Mouse (Mus musculus): ENCODE results near the gene Polr3b.

The Polr3b gene

GRCm38 (mm10) chr10:84760118-84761111 is 138.3 kb downstream of the Polr3b start:
- no peak for DNase-seq (ENCODE audit: low spot score in 2 of 2)

- no peak for DNase-seq (ENCODE audit: low spot score in 2 of 2)
Observed at GRCm38 (mm10) chr10:84768766-84769165, 146.7 kb downstream of the Polr3b start.

- no peak for DNase-seq (ENCODE audit: low spot score in 2 of 2)
Observed at GRCm38 (mm10) chr10:84772380-84773130, 150.5 kb downstream of the Polr3b start.

- DNase-seq (ENCODE audit: low spot score in 2 of 2) = no peak
Observed at GRCm38 (mm10) chr10:84773889-84774288, 151.8 kb downstream of the Polr3b start.

GRCm38 (mm10) chr10:84774573-84774972 is 152.5 kb downstream of the Polr3b start:
- peak in 1 of 2 experiments; percentile 34 for DNase-seq (ENCODE audit: low spot score in 2 of 2)

All from frontal cortex, postnatal 10 days (tissue).